Mouse (Mus musculus) liver, embryonic 14.5 days (tissue): ENCODE data around the gene Cmtm2a. TPM values are rescaled to one million over a fixed set of nuclear protein-coding genes. Genes with fewer than 3 reads are reported as not detected.
"Not testable (repeated sequence)": the region's sequence is repeated elsewhere in the genome, so short reads cannot be mapped to it uniquely, and the experiment has no call there.

ENCODE experiments used
- ATAC-seq: fragments of 200-750 bp; cut with Nextera tagmentation; 2 replicates; pipeline ENCODE4 v1.8.0; 2017; ENCODE audit warnings: moderate number of reproducible peaks, mild to moderate bottlenecking, moderate library complexity; ENCODE audit not compliant: insufficient read depth
- DNase-seq, 3 experiments: peaks; one replicate each; pipeline ENCODE4 v3.0.0-alpha.2; 2012 to 2013; ENCODE audit warnings: low read depth in 3 of 3, low spot score in 3 of 3
- H3K27ac ChIP-seq: fragments of 300-500 bp; sonication (generic); 2 replicates; pipeline ENCODE4 v1.5.1; 2014; ENCODE audit warnings: moderate library complexity, mild to moderate bottlenecking, control low read depth, inconsistent platforms
- H3K27me3 ChIP-seq: fragments of 300-500 bp; sonication (generic); 2 replicates; pipeline ENCODE4 v1.6.1; 2014; ENCODE audit warnings: mild to moderate bottlenecking, low read length, moderate library complexity; ENCODE audit not compliant: control insufficient read depth, insufficient read depth
- H3K36me3 ChIP-seq: fragments of 300-500 bp; sonication (generic); replicated peaks from 2 replicates; pipeline ENCODE4 v1.6.1; 2014; ENCODE audit warnings: low read depth; ENCODE audit not compliant: control insufficient read depth, insufficient read depth
- H3K4me1 ChIP-seq, 2 experiments: fragments of 200-500 bp in 1 of 2; fragments of 300-500 bp in 1 of 2; sonication (generic) in 1 of 2; replicated peaks; 2 replicates each; pipeline ENCODE4 v1.6.1; 2012 to 2014; ENCODE audit warnings: antibody characterized with exemption in 1 of 2, inconsistent platforms in 1 of 2, low read length in 1 of 2; ENCODE audit not compliant: control insufficient read depth in 2 of 2, insufficient read depth in 2 of 2
- H3K4me2 ChIP-seq: fragments of 300-500 bp; sonication (generic); 2 replicates; pipeline ENCODE4 v1.6.1; 2014; ENCODE audit warnings: low read depth, mild to moderate bottlenecking, control low read depth, moderate library complexity
- H3K4me3 ChIP-seq, 2 experiments: fragments of 200-500 bp in 1 of 2; fragments of 300-500 bp in 1 of 2; sonication (generic) in 1 of 2; 2 replicates each; pipeline ENCODE4 v1.5.1; 2012 to 2014; ENCODE audit warnings: low read depth in 2 of 2, low read length in 2 of 2, mild to moderate bottlenecking in 2 of 2, control low read depth in 1 of 2, inconsistent platforms in 1 of 2, moderate library complexity in 1 of 2; ENCODE audit not compliant: insufficient read depth in 1 of 2
- H3K9ac ChIP-seq: fragments of 300-500 bp; sonication (generic); replicated peaks from 2 replicates; pipeline ENCODE4 v1.6.1; 2014; ENCODE audit warnings: mild to moderate bottlenecking, control low read depth, moderate library complexity
- H3K9me3 ChIP-seq: fragments of 300-500 bp; sonication (generic); 2 replicates; pipeline ENCODE4 v1.6.1; 2016; ENCODE audit warnings: low read length, mixed read lengths; ENCODE audit not compliant: control insufficient read depth
- CTCF ChIP-seq: IDR thresholded peaks from 2 replicates; pipeline ENCODE4 v1.5.1; 2016; ENCODE audit warnings: antibody characterized with exemption, low read depth, control low read depth
- EP300 ChIP-seq: IDR thresholded peaks from 2 replicates; pipeline ENCODE4 v1.6.1; 2016; ENCODE audit warnings: antibody characterized with exemption, low read depth
- WGBS: fragments of 180-500 bp; shearing (Covaris S2); extraction: QIAGEN DNeasy Blood & Tissue Kit; methylation state at CpG from one replicate; pipeline ENCODE4 v1.1.7; 2014; ENCODE audit not compliant: insufficient replicate concordance; 5-methylcytosine and 5-hydroxymethylcytosine counted together
- polyA plus RNA-seq, 2 experiments: library from polyadenylated mRNA; depleted of rRNA in 1 of 2; stranded (reverse) in 1 of 2; unstranded in 1 of 2; fragments of >200 nt; fragmentation: Nextera tagmentation in 1 of 2; extraction: Ambion mirVana in 1 of 2; gene quantifications; 2 replicates each; pipeline versions ENCODE4 v1.2.1 to v1.2.3; 2012 to 2014

The Cmtm2a gene
- polyA plus RNA-seq, 2 experiments: not detected

DNA sequence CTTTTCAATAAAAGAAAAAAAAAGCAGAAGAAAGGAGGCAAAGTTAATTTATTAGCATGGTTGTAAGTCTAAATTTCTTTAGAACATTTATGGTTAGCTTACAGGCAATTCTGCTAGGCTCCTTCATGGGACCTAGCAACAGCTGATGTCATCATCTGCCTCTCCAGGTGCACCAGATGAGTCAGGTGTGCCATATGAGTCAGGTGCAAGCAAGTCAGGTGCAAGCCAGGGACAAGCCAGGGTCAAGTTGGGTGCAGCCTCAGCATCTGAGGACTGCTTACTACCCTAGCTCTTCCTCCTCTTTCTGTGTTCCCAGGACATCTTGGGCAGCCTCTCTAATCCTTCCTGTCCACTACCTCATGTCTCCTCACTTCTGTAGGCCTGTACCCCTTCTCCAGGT is 24.6 kb downstream of the Cmtm2a start:
- Histone ChIP-seq H3K36me3 (no peaks in the 10 kb centered on the region), H3K9me3 (no peaks in the 10 kb centered on the region), H3K27me3 (no peaks in the 10 kb centered on the region), H3K4me3 (no peak overlapping the region), H3K4me2 (no peak overlapping the region), H3K4me1 (no peaks in the 10 kb centered on the region), H3K27ac (no peak overlapping the region), H3K9ac (no peak overlapping the region)
- ATAC-seq: no peak
- TF ChIP-seq EP300 (no peak), CTCF (no peak)
- DNase-seq: no peak

DNA sequence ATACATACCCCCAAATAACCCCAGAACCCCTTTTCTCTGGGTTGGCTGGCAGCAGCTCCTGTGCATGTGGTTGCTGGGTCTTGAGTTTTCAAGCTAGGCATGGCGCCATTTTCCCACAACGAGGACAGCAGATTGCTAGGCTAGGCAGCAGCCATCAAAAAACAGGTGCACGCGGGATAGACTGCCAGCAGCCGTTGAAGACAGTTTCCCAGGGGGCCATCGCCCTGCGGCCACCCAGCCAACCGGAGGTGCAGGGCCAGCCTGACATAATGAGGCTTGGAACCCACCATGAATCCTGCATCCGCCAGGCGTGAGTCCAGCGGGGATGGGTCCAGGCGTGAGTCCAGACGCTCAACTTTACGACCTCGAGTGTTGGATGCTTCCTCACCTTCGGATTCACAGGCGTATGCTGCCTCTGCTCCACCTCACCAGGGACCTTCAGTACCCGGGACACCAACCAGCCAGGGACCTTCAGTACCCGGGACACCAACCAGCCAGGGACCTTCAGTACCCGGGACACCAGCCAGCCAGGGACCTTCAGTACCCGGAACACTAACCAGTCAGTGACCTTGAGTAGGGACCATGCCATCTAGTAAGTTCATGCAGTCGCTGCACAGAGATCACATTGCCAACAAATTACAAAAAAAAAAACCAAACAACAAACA is 28.6 kb downstream of the Cmtm2a start:
- WGBS: 87% methylated on average over 22 of the region's 22 CpGs
- not testable (repeated sequence) for ATAC-seq, H3K4me2 ChIP-seq, H3K9ac ChIP-seq, H3K4me3 ChIP-seq, DNase-seq, H3K36me3 ChIP-seq, H3K27me3 ChIP-seq, H3K4me1 ChIP-seq, H3K27ac ChIP-seq, H3K9me3 ChIP-seq

GRCm38 (mm10) chr8:104261802-104262201 is 31.2 kb downstream of the Cmtm2a start:
- ATAC-seq, H3K36me3 ChIP-seq, H3K9ac ChIP-seq, H3K9me3 ChIP-seq, DNase-seq, H3K4me1 ChIP-seq, H3K27ac ChIP-seq, H3K4me3 ChIP-seq, H3K4me2 ChIP-seq, H3K27me3 ChIP-seq: not testable (repeated sequence)
- WGBS: 85% methylated on average over 5 of the region's 5 CpGs

DNA sequence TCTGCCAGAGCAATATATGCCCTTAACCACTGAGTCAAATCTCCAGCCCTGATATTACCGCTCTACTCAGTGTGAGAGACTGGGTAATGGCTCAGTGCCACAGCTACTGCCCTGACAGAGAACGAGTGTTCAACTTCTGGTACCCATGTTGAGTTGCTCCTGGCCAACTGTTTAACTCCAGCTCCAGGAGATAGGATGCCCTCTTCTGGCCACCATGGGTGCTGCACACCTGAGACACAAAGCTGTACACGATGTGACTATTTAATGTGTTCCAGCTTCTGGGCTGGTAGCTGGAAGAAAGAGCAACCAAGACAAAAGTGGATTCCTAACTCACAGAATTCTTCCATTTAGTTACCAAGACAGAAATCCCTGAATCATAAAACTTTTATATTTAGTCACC is 40.0 kb downstream of the Cmtm2a start:
- H3K4me2 ChIP-seq: no peak overlapping the region
- H3K27ac ChIP-seq: no peak overlapping the region
- no peaks in the 10 kb centered on the region for H3K36me3 ChIP-seq
- TF ChIP-seq EP300 (no peak), CTCF (peak; percentile 82)
- DNase-seq: no peak
- no peak for ATAC-seq
- H3K27me3 ChIP-seq: no peaks in the 10 kb centered on the region
- WGBS: 68% methylated on average over 3 of the region's 3 CpGs
- no peak overlapping the region for H3K4me3 ChIP-seq
- H3K9ac ChIP-seq: no peak overlapping the region
- no peaks in the 10 kb centered on the region for H3K9me3 ChIP-seq
- peaks cover 3 to 11% of the 10 kb centered on the region in 2 experiments; a peak in 3 of 4 replicates for H3K4me1 ChIP-seq

DNA sequence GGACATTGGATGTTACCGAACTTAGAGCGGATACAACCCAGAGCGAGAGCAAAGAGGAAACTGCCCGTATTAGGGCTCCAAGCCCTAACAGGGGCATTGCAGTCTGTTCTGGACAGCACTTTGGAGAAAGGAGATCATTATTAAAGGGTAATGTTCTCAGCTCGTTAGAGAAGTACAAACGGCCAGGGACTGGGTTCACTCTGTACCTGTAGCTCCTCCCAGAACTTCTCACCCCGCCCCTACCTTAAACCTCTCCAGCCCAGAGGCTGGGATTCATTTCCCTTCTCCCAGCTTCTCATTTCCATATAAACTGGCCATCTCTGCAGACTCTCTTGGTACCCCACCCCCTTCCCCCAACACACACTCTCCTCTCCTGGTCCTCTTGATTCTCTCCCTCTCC is 41.5 kb downstream of the Cmtm2a start:
- WGBS: under 1% methylated on average over 7 of the region's 7 CpGs
- TF ChIP-seq EP300 (no peak), CTCF (no peak)
- no peak for ATAC-seq
- DNase-seq: no peak
- Histone ChIP-seq H3K9ac (peak overlapping the region; percentile 75; the same call in 1 of the 2 replicates), H3K4me1 (peaks cover 9 to 24% of the 10 kb centered on the region in 2 experiments), H3K4me2 (peak overlapping the region; percentile 84), H3K36me3 (no peaks in the 10 kb centered on the region), H3K9me3 (no peaks in the 10 kb centered on the region), H3K27ac (no peak overlapping the region), H3K4me3 (peak overlapping the region; percentile 68 to 99), H3K27me3 (no peaks in the 10 kb centered on the region)
